Mouse (Mus musculus) neural tube, embryonic 13.5 days (tissue): Measurements from ENCODE around the gene Kank4. TPM values are rescaled to one million over a fixed set of nuclear protein-coding genes. Genes with fewer than 3 reads are reported as not detected.
"Not testable (repeated sequence)": the region's sequence is repeated elsewhere in the genome, so short reads cannot be mapped to it uniquely, and the experiment has no call there.

Experiments used
- ATAC-seq: fragments of 200-750 bp; cut with Nextera tagmentation; 2 replicates; pipeline ENCODE4 v1.8.0; 2017; ENCODE audit warnings: low read depth, mild to moderate bottlenecking, moderate TSS enrichment, moderate library complexity
- H3K27ac ChIP-seq: fragments of 300-500 bp; sonication (generic); replicated peaks from 2 replicates; pipeline ENCODE4 v1.5.1; 2015; ENCODE audit warnings: moderate library complexity, mild to moderate bottlenecking, inconsistent platforms
- H3K27me3 ChIP-seq: fragments of 300-500 bp; sonication (generic); 2 replicates; pipeline ENCODE4 v1.6.1; 2015; ENCODE audit warnings: mild to moderate bottlenecking, inconsistent platforms
- H3K36me3 ChIP-seq: fragments of 300-500 bp; sonication (generic); 2 replicates; pipeline ENCODE4 v1.6.1; 2015; ENCODE audit warnings: mild to moderate bottlenecking, inconsistent platforms
- H3K4me1 ChIP-seq: fragments of 300-500 bp; sonication (generic); replicated peaks from 2 replicates; pipeline ENCODE4 v1.6.1; 2015; ENCODE audit warnings: inconsistent platforms
- H3K4me2 ChIP-seq: fragments of 300-500 bp; sonication (generic); 2 replicates; pipeline ENCODE4 v1.6.1; 2015; ENCODE audit warnings: inconsistent platforms, mild to moderate bottlenecking, moderate library complexity
- H3K4me3 ChIP-seq: fragments of 300-500 bp; sonication (generic); 2 replicates; pipeline ENCODE4 v1.5.1; 2015; ENCODE audit warnings: mild to moderate bottlenecking, inconsistent platforms
- H3K9ac ChIP-seq: fragments of 300-500 bp; sonication (generic); 2 replicates; pipeline ENCODE4 v1.6.1; 2015; ENCODE audit warnings: moderate library complexity, mild to moderate bottlenecking, inconsistent platforms
- H3K9me3 ChIP-seq: fragments of 300-500 bp; sonication (generic); 2 replicates; pipeline ENCODE4 v1.6.1; 2016; ENCODE audit warnings: inconsistent platforms
- WGBS: fragments of 180-500 bp; shearing (Covaris S2); methylation state at CpG from one replicate; pipeline ENCODE4 v1.1.7; 2015; 5-methylcytosine and 5-hydroxymethylcytosine counted together
- polyA plus RNA-seq: library from polyadenylated mRNA; unstranded; fragments of >200 nt; fragmentation: Nextera tagmentation; extraction: Ambion mirVana; gene quantifications from 2 replicates; pipeline ENCODE4 v1.2.1, GENCODE M21; 2015

Gene Kank4
- 0.47 and 0.70 TPM in 2 replicates for polyA plus RNA-seq

- Histone ChIP-seq H3K4me1 (peaks cover 14% of the 10 kb centered on the region), H3K4me2 (peak within 1 kb of the TSS; percentile 99), H3K27ac (no peak within 1 kb of the TSS), H3K27me3 (peaks cover 53% of the 10 kb centered on the region), H3K9ac (peak within 1 kb of the TSS; percentile 81), H3K4me3 (peak within 1 kb of the TSS; percentile 74), H3K9me3 (no peaks in the 10 kb centered on the region), H3K36me3 (no peaks in the 10 kb centered on the region)
- ATAC-seq: peak; percentile 84
- under 1% methylated on average over 71 of the region's 72 CpGs for WGBS
These were observed at the start of gene Kank4 for GRCm38 (mm10) chr4:98817184-98817911. TSS of gene Kank4 (minus strand) at chr4:98817537.

- Histone ChIP-seq H3K36me3 (no peaks in the 10 kb centered on the region), H3K9me3 (no peaks in the 10 kb centered on the region), H3K4me1 (peaks cover 3% of the 10 kb centered on the region; the same call in 1 of the 2 replicates), H3K27me3 (no peaks in the 10 kb centered on the region), H3K4me2 (no peak overlapping the region), H3K4me3 (no peak overlapping the region), H3K9ac (no peak overlapping the region), H3K27ac (no peak overlapping the region)
- 76% methylated on average over 14 of the region's 14 CpGs for WGBS
- ATAC-seq: no peak
These were observed 48.3 kb upstream of the Kank4 start for GRCm38 (mm10) chr4:98865386-98866237.

GRCm38 (mm10) chr4:98864546-98864945 lies 47.2 kb upstream of the Kank4 start:
- Histone ChIP-seq H3K9ac (no peak overlapping the region), H3K27ac (no peak overlapping the region), H3K4me3 (no peak overlapping the region), H3K27me3 (no peaks in the 10 kb centered on the region), H3K4me2 (no peak overlapping the region), H3K9me3 (peaks cover 6% of the 10 kb centered on the region; the same call in 1 of the 2 replicates), H3K4me1 (peaks cover 3% of the 10 kb centered on the region; the same call in 1 of the 2 replicates), H3K36me3 (no peaks in the 10 kb centered on the region)
- ATAC-seq: no peak
- 80% methylated on average over 3 of the region's 3 CpGs for WGBS

- Histone ChIP-seq H3K36me3 (no peaks in the 10 kb centered on the region), H3K4me2 (no peak overlapping the region), H3K9me3 (peaks cover 6% of the 10 kb centered on the region; the same call in 1 of the 2 replicates), H3K4me3 (no peak overlapping the region), H3K27me3 (no peaks in the 10 kb centered on the region), H3K27ac (no peak overlapping the region), H3K4me1 (peaks cover 3% of the 10 kb centered on the region; the same call in 1 of the 2 replicates), H3K9ac (no peak overlapping the region)
- 70% methylated on average over 1 of the region's 2 CpGs for WGBS
- no peak for ATAC-seq
These were observed 46.8 kb upstream of the Kank4 start for GRCm38 (mm10) chr4:98864094-98864493.

- no peak for ATAC-seq
- no peak overlapping the region for H3K27ac ChIP-seq
- no peak overlapping the region for H3K4me3 ChIP-seq
- no peaks in the 10 kb centered on the region for H3K27me3 ChIP-seq
- H3K36me3 ChIP-seq: no peaks in the 10 kb centered on the region
- WGBS: 89% methylated on average over 2 of the region's 2 CpGs
- H3K4me1 ChIP-seq: peaks cover 3% of the 10 kb centered on the region; the same call in 1 of the 2 replicates
- no peak overlapping the region for H3K9ac ChIP-seq
- H3K4me2 ChIP-seq: no peak overlapping the region
- peaks cover 6% of the 10 kb centered on the region; the same call in 1 of the 2 replicates for H3K9me3 ChIP-seq
These were observed 46.1 kb upstream of the Kank4 start for GRCm38 (mm10) chr4:98863451-98863850.

GRCm38 (mm10) chr4:98858151-98858855 lies 41.0 kb upstream of the Kank4 start:
- WGBS: 81% methylated on average over 4 of the region's 4 CpGs

GRCm38 (mm10) chr4:98857037-98857648 lies 39.8 kb upstream of the Kank4 start:
- Histone ChIP-seq H3K4me3 (no peak overlapping the region), H3K4me1 (no peaks in the 10 kb centered on the region), H3K9ac (no peak overlapping the region), H3K27ac (no peak overlapping the region), H3K27me3 (no peaks in the 10 kb centered on the region), H3K36me3 (no peaks in the 10 kb centered on the region), H3K4me2 (no peak overlapping the region), H3K9me3 (peaks cover 6% of the 10 kb centered on the region; the same call in 1 of the 2 replicates)
- ATAC-seq: no peak
- WGBS: 80% methylated on average over 11 of the region's 11 CpGs

More at GRCm38 (mm10) chr4:98858151-98858855, 41.0 kb upstream of the Kank4 start:
- Histone ChIP-seq H3K4me3 (no peak overlapping the region), H3K9ac (no peak overlapping the region), H3K27ac (no peak overlapping the region), H3K9me3 (peaks cover 6% of the 10 kb centered on the region; the same call in 1 of the 2 replicates), H3K4me2 (no peak overlapping the region), H3K27me3 (no peaks in the 10 kb centered on the region), H3K4me1 (no peaks in the 10 kb centered on the region), H3K36me3 (no peaks in the 10 kb centered on the region)
- no peak for ATAC-seq

GRCm38 (mm10) chr4:98853926-98854325 lies 36.6 kb upstream of the Kank4 start:
- no peaks in the 10 kb centered on the region for H3K9me3 ChIP-seq
- H3K4me1 ChIP-seq: no peaks in the 10 kb centered on the region
- H3K9ac ChIP-seq: no peak overlapping the region
- ATAC-seq: no peak
- H3K27me3 ChIP-seq: no peaks in the 10 kb centered on the region
- no peak overlapping the region for H3K27ac ChIP-seq
- H3K36me3 ChIP-seq: no peaks in the 10 kb centered on the region
- no peak overlapping the region for H3K4me2 ChIP-seq
- H3K4me3 ChIP-seq: no peak overlapping the region
- 86% methylated on average over 4 of the region's 4 CpGs for WGBS

GRCm38 (mm10) chr4:98850485-98850884 lies 33.1 kb upstream of the Kank4 start:
- H3K4me3 ChIP-seq, ATAC-seq, H3K36me3 ChIP-seq, H3K27me3 ChIP-seq, H3K9ac ChIP-seq, H3K9me3 ChIP-seq, H3K4me1 ChIP-seq, H3K4me2 ChIP-seq, H3K27ac ChIP-seq: not testable (repeated sequence)
- 85% methylated on average over 1 of the region's 1 CpGs for WGBS

- Histone ChIP-seq H3K27ac (no peak overlapping the region), H3K36me3 (no peaks in the 10 kb centered on the region), H3K9me3 (no peaks in the 10 kb centered on the region), H3K27me3 (no peaks in the 10 kb centered on the region), H3K9ac (no peak overlapping the region), H3K4me2 (no peak overlapping the region), H3K4me3 (no peak overlapping the region), H3K4me1 (no peaks in the 10 kb centered on the region)
- WGBS: 85% methylated on average over 6 of the region's 6 CpGs
- no peak for ATAC-seq
These were observed 30.0 kb upstream of the Kank4 start for GRCm38 (mm10) chr4:98847120-98847885.

GRCm38 (mm10) chr4:98846396-98846795 lies 29.1 kb upstream of the Kank4 start:
- Histone ChIP-seq H3K9me3 (no peaks in the 10 kb centered on the region), H3K4me2 (no peak overlapping the region), H3K4me3 (no peak overlapping the region), H3K9ac (no peak overlapping the region), H3K27me3 (no peaks in the 10 kb centered on the region), H3K36me3 (no peaks in the 10 kb centered on the region), H3K27ac (no peak overlapping the region), H3K4me1 (no peaks in the 10 kb centered on the region)
- ATAC-seq: no peak
- WGBS: 55% methylated on average over 3 of the region's 3 CpGs
